Mouse (Mus musculus): ENCODE measurements around the gene Galnt6.

DNA sequence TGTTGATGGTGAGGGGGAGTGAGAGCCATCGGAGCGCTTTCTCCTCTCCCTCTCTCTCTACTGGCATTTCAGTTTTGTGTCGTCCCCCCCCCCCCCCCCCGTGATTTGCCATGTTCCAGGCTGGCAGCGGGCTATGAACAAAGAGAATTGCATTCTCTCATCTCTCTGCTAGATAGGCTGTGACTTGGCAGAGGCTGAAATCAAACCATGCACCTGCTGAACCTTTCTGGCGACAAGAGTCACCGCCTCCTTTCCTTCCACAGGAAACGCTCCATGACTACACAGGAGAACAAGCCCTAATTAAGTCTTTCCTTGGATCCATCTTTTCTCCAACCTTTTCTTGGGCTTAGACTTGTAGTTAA lies 26.3 kb upstream of the Galnt6 start:
- TF ChIP-seq POLR2A (IDR thresholded peaks at IDR 0.05; ENCODE audit: borderline replicate concordance, extremely low read depth, insufficient read depth, insufficient read length, poor library complexity, severe bottlenecking) (no peak), CTCF (IDR thresholded peaks at IDR 0.05; ENCODE audit: borderline replicate concordance, extremely low read depth, insufficient read depth, insufficient read length) (no peak)
